Comparison of ENCODE assay signal across 8 mouse cellular contexts in the genomic region with DNA sequence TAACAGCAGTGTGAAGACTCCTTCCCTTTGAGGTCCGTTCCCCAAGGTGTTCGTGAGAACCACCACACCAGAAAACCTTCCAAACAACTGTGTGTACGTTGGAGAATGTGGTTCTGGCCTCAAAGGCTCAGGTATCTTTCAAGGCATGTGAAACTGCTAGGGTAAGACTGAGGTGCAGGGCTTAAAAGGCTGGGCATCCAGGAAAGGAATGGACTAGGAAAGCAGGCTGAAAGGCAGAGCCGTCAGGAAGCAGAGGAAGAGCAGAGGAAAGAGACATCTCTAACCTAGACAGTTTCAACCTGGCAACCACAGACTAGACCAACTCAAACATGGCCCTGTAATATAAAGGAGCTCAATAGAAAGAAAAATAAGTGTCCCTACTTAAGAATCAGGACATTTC. TPM values are rescaled to one million over a fixed set of nuclear protein-coding genes. Genes with fewer than 3 reads are reported as not detected.
DNase-seq lines count a peak whose midpoint lies in the region; ATAC-seq lines count a peak whose summit lies in the region.

No protein-coding gene starts in this region.

- H3K36me3 ChIP-seq in heart, embryonic 16.5 days (ENCODE audit: control insufficient read depth, insufficient read depth), result peaks cover 4% of the 10 kb centered on the region; the same call in 1 of the 2 replicates
- H3K36me3 ChIP-seq in embryonic facial prominence, embryonic 10.5 days (replicated peaks), result peaks cover 31% of the 10 kb centered on the region
- peaks cover 13% of the 10 kb centered on the region for H3K36me3 ChIP-seq in hindbrain, embryonic 14.5 days (replicated peaks; ENCODE audit: control insufficient read depth, insufficient read depth)
- H3K36me3 ChIP-seq in midbrain, embryonic 11.5 days (ENCODE audit: control insufficient read depth, insufficient read depth, low read length), result no peaks in the 10 kb centered on the region

- WGBS in heart, embryonic 16.5 days, result 71% methylated on average over 4 of the region's 4 CpGs
- 78% methylated on average over 4 of the region's 4 CpGs for WGBS in embryonic facial prominence, embryonic 10.5 days
- WGBS in hindbrain, embryonic 14.5 days, result 82% methylated on average over 4 of the region's 4 CpGs
- WGBS in midbrain, embryonic 11.5 days, result 77% methylated on average over 4 of the region's 4 CpGs

- no peaks in the 10 kb centered on the region for H3K9me3 ChIP-seq in heart, embryonic 16.5 days (replicated peaks; ENCODE audit: control insufficient read depth, low read length)
- no peaks in the 10 kb centered on the region for H3K9me3 ChIP-seq in embryonic facial prominence, embryonic 10.5 days
- H3K9me3 ChIP-seq in hindbrain, embryonic 14.5 days (ENCODE audit: control insufficient read depth, low read length), result no peaks in the 10 kb centered on the region
- H3K9me3 ChIP-seq in midbrain, embryonic 11.5 days (ENCODE audit: control insufficient read depth, low read length), result no peaks in the 10 kb centered on the region

- DNase-seq in heart, adult 9 months (ENCODE audit: low spot score in 2 of 2), result no peak
- no peak for DNase-seq in embryonic facial prominence, embryonic 10.5 days (ENCODE audit: low spot score)
- DNase-seq in hindbrain, embryonic 14.5 days (ENCODE audit: low spot score), result no peak
- peak; percentile 75 for DNase-seq in midbrain, embryonic 11.5 days (ENCODE audit: low spot score, missing footprints)
- DNase-seq in gastrocnemius, postnatal 36 days, result no peak
- DNase-seq in cerebellum, adult 8-10 months, result no peak
- DNase-seq in left cerebral cortex, adult 18-20 months (ENCODE audit: low spot score in 2 of 2), result no peak

- peaks cover 54% of the 10 kb centered on the region for H3K4me1 ChIP-seq in heart, embryonic 16.5 days (ENCODE audit: control insufficient read depth, insufficient read depth, low read length)
- peaks cover 17% of the 10 kb centered on the region for H3K4me1 ChIP-seq in embryonic facial prominence, embryonic 10.5 days
- peaks cover 18% of the 10 kb centered on the region for H3K4me1 ChIP-seq in hindbrain, embryonic 14.5 days (replicated peaks; ENCODE audit: control insufficient read depth, insufficient read depth, low read length)
- H3K4me1 ChIP-seq in midbrain, embryonic 11.5 days (ENCODE audit: control insufficient read depth, insufficient read depth, low read length), result peaks cover 14% of the 10 kb centered on the region

- H3K9ac ChIP-seq in heart, embryonic 16.5 days (ENCODE audit: low read length), result peak overlapping the region; percentile 92
- H3K9ac ChIP-seq in hindbrain, embryonic 14.5 days, result no peak overlapping the region
- H3K9ac ChIP-seq in midbrain, embryonic 11.5 days (ENCODE audit: low read length), result no peak overlapping the region

- H3K4me2 ChIP-seq in heart, embryonic 16.5 days (ENCODE audit: low read depth, low read length), result peak overlapping the region; percentile 68
- H3K4me2 ChIP-seq in hindbrain, embryonic 14.5 days (replicated peaks), result peak overlapping the region; percentile 76
- no peak overlapping the region for H3K4me2 ChIP-seq in midbrain, embryonic 11.5 days

- intact Hi-C loops in gastrocnemius, postnatal 36 days (cut with DNase I), result no loop called here

- no peak for ATAC-seq in heart, embryonic 16.5 days (replicated peaks; ENCODE audit: extremely low read depth, insufficient read depth, low FRiP score)
- no peak for ATAC-seq in hindbrain, embryonic 14.5 days (ENCODE audit: low FRiP score)
- ATAC-seq in midbrain, embryonic 11.5 days (ENCODE audit: low FRiP score), result no peak

- no peak overlapping the region for H3K27ac ChIP-seq in heart, embryonic 16.5 days (ENCODE audit: low read length)
- no peak overlapping the region for H3K27ac ChIP-seq in embryonic facial prominence, embryonic 10.5 days (replicated peaks)
- no peak overlapping the region for H3K27ac ChIP-seq in hindbrain, embryonic 14.5 days
- no peak overlapping the region for H3K27ac ChIP-seq in midbrain, embryonic 11.5 days (ENCODE audit: low read depth, low read length)

- H3K4me3 ChIP-seq in heart, embryonic 16.5 days (ENCODE audit: low read length), result peak overlapping the region; percentile 88
- peak overlapping the region; percentile 85 for H3K4me3 ChIP-seq in embryonic facial prominence, embryonic 10.5 days
- H3K4me3 ChIP-seq in hindbrain, embryonic 14.5 days (replicated peaks; ENCODE audit: low read length), result no peak overlapping the region
- peak overlapping the region; percentile 89; the same call in 1 of the 2 replicates for H3K4me3 ChIP-seq in midbrain, embryonic 11.5 days (ENCODE audit: low read depth, low read length)

- no peaks in the 10 kb centered on the region for H3K27me3 ChIP-seq in heart, embryonic 16.5 days (ENCODE audit: control insufficient read depth, insufficient read depth, low read length)
- no peaks in the 10 kb centered on the region for H3K27me3 ChIP-seq in embryonic facial prominence, embryonic 10.5 days (replicated peaks; ENCODE audit: low read depth, poor library complexity, severe bottlenecking)
- H3K27me3 ChIP-seq in hindbrain, embryonic 14.5 days (ENCODE audit: control insufficient read depth, insufficient read depth, low read length), result no peaks in the 10 kb centered on the region
- H3K27me3 ChIP-seq in midbrain, embryonic 11.5 days (ENCODE audit: control insufficient read depth, insufficient read depth, low read length), result no peaks in the 10 kb centered on the region

RNA-seq across cellular contexts. Expression of a gene that starts 1.4 kb away (rescaled TPM):
- polyA plus RNA-seq in heart, embryonic 16.5 days (2015; fragmentation: Nextera tagmentation; extraction: Ambion mirVana), result 25.1 and 26.0 TPM in 2 replicates
- polyA plus RNA-seq in embryonic facial prominence, embryonic 10.5 days (2016; fragmentation: Nextera tagmentation; extraction: Ambion mirVana), result 26.4 and 27.7 TPM in 2 replicates
- polyA plus RNA-seq in hindbrain, embryonic 14.5 days (2014; fragmentation: Nextera tagmentation; extraction: Ambion mirVana), result 30.0 and 31.4 TPM in 2 replicates
- polyA plus RNA-seq in midbrain, embryonic 11.5 days (2014; fragmentation: Nextera tagmentation; extraction: Ambion mirVana), result 33.3 and 34.0 TPM in 2 replicates
- 10 to 100 TPM; 17.7 to 20.7 TPM for total RNA-seq in gastrocnemius, postnatal 36 days (2021)
- 10 to 100 TPM; 19.7 to 21.5 TPM for total RNA-seq in left cerebral cortex, adult 18-20 months (2021)

RNA-seq across cellular contexts. Expression of a gene that starts 52.3 kb away (rescaled TPM):
- polyA plus RNA-seq in heart, embryonic 16.5 days (2015; fragmentation: Nextera tagmentation; extraction: Ambion mirVana), result 7.3 and 7.6 TPM in 2 replicates
- polyA plus RNA-seq in embryonic facial prominence, embryonic 10.5 days (2016; fragmentation: Nextera tagmentation; extraction: Ambion mirVana), result 6.8 and 7.9 TPM in 2 replicates
- 15.2 and 16.2 TPM in 2 replicates for polyA plus RNA-seq in hindbrain, embryonic 14.5 days (2014; fragmentation: Nextera tagmentation; extraction: Ambion mirVana)
- 6.1 and 7.5 TPM in 2 replicates for polyA plus RNA-seq in midbrain, embryonic 11.5 days (2014; fragmentation: Nextera tagmentation; extraction: Ambion mirVana)
- total RNA-seq in gastrocnemius, postnatal 36 days (2021), result 1 to 10 TPM in 1 of 2 experiments, under 1 TPM in 1; 0.91 to 1.4 TPM
- 10 to 100 TPM; 25.1 to 27.8 TPM for total RNA-seq in left cerebral cortex, adult 18-20 months (2021)
